Mouse (Mus musculus) lung, postnatal 0 days (tissue): ENCODE results near the gene Mrps11. TPM values are rescaled to one million over a fixed set of nuclear protein-coding genes. Genes with fewer than 3 reads are reported as not detected.

Experiments
- ATAC-seq: fragments of 200-750 bp; cut with Nextera tagmentation; 2 replicates; pipeline ENCODE4 v1.8.0; 2017; ENCODE audit warnings: moderate library complexity
- DNase-seq: peaks from one replicate; pipeline ENCODE4 v3.0.0-alpha.2; 2016; ENCODE audit warnings: low spot score
- H3K27ac ChIP-seq: fragments of 300-500 bp; sonication (generic); 2 replicates; pipeline ENCODE4 v1.5.1; 2014; ENCODE audit warnings: antibody characterized with exemption, mild to moderate bottlenecking, low read length, mixed read lengths
- H3K27me3 ChIP-seq: fragments of 300-500 bp; sonication (generic); replicated peaks from 2 replicates; pipeline ENCODE4 v1.6.1; 2014; ENCODE audit warnings: low read length, mixed read lengths; ENCODE audit not compliant: insufficient read depth
- H3K36me3 ChIP-seq: fragments of 300-500 bp; sonication (generic); 2 replicates; pipeline ENCODE4 v1.6.1; 2014; ENCODE audit warnings: low read length, mixed read lengths; ENCODE audit not compliant: insufficient read depth
- H3K4me1 ChIP-seq: fragments of 300-500 bp; sonication (generic); 2 replicates; pipeline ENCODE4 v1.6.1; 2014; ENCODE audit warnings: antibody characterized with exemption, low read depth, low read length, mixed read lengths; ENCODE audit not compliant: insufficient read depth
- H3K4me2 ChIP-seq: fragments of 300-500 bp; sonication (generic); replicated peaks from 2 replicates; pipeline ENCODE4 v1.6.1; 2014; ENCODE audit warnings: low read depth, mild to moderate bottlenecking, low read length, moderate library complexity, mixed read lengths
- H3K4me3 ChIP-seq: fragments of 300-500 bp; sonication (generic); 2 replicates; pipeline ENCODE4 v1.5.1; 2014; ENCODE audit warnings: low read depth, low read length
- H3K9ac ChIP-seq: fragments of 300-500 bp; sonication (generic); replicated peaks from 2 replicates; pipeline ENCODE4 v1.6.1; 2014; ENCODE audit warnings: low read depth, mild to moderate bottlenecking
- H3K9me3 ChIP-seq: fragments of 300-500 bp; sonication (generic); 2 replicates; pipeline ENCODE4 v1.6.1; 2016; ENCODE audit warnings: low read length, mixed read lengths
- CTCF ChIP-seq: IDR thresholded peaks from 2 replicates; pipeline ENCODE4 v1.5.1; 2016; ENCODE audit warnings: antibody characterized with exemption, mild to moderate bottlenecking
- EP300 ChIP-seq: IDR thresholded peaks from 2 replicates; pipeline ENCODE4 v1.6.1; 2016; ENCODE audit warnings: antibody characterized with exemption, mild to moderate bottlenecking, control low read depth
- WGBS: fragments of 180-500 bp; shearing (Covaris S2); extraction: QIAGEN DNeasy Blood & Tissue Kit; methylation state at CpG from one replicate; pipeline ENCODE4 v1.1.7; 2014; 5-methylcytosine and 5-hydroxymethylcytosine counted together
- polyA plus RNA-seq: library from polyadenylated mRNA; unstranded; fragments of >200 nt; fragmentation: Nextera tagmentation; extraction: Ambion mirVana; gene quantifications from 2 replicates; pipeline ENCODE4 v1.2.1, GENCODE M21; 2015

Mrps11 gene
- polyA plus RNA-seq, 1 experiment from 2014 or later: 46.4 TPM

DNA sequence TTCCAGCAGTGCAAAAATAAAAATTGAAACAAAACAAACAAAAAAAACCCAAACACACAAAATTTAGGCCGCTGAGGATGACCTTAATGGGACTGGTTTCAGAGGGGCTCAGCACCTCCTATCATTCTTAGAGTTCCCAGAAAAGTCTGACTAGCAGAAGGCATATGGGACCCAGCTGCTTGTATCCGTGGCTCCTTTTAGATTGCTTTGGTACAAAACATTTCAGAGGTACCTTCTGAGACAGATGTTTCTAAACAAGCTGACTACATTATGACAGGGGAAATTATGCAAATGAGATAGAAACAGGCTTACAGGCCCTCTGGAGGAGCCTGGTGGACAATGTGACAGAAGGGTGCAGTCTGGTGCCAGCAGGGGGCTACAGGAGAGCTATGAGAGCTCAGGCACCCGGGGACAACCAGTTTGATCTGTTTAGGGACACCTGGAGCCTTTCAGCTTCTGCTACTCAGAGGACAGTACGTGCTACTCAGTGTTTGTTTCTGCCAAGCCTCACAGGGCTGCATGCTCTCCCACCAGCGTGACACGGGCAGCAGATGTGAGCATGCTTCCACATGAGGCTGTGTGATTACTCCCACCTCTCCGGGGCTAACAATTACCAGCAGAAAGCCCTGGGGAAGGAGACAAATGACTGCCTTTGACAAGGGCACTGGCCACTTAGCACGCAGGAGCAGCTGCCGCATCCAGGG is 43.9 kb downstream of the Mrps11 start:
- Histone ChIP-seq H3K9ac (no peak overlapping the region), H3K36me3 (no peaks in the 10 kb centered on the region; the same call in none of the 2 replicates), H3K4me2 (no peak overlapping the region), H3K9me3 (no peaks in the 10 kb centered on the region), H3K4me3 (no peak overlapping the region), H3K4me1 (no peaks in the 10 kb centered on the region), H3K27ac (0 out of 2 replicates have a peak overlapping the region, but pooled peaks have one; percentile 9), H3K27me3 (no peaks in the 10 kb centered on the region)
- peak; percentile 85 for ATAC-seq
- WGBS: 59% methylated on average over 9 of the region's 9 CpGs
- peak; percentile 65 for DNase-seq
- TF ChIP-seq CTCF (peak; percentile 38), EP300 (no peak)

DNA sequence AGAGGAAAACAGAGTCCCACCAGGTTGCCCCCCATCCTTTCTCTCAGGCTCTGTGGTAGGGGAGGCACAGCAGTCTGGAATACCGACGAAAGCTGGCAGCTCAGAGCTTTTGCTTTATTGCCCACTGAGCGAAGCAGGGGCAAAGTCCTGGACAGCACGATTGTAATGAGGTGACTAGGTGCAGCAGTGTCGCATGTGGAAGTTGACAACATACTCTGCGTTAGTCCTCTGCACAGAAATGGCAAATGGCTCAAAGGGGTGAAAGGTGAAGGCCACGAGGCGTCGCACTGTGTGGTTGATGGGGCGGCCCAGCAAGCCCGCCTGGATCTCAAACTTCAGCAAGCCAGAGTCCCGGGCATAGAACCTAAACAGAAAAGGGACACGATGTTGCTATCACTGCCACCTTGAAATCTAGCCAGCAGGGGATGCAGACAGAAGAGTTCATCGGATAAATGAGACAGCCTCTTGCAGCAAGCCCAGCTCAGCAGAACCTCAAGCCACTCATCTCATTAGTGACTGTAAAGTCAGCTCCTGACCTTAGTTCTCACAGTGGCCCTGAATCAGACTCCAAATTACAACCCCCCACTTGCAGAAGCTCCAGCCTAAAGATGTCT is 44.9 kb downstream of the Mrps11 start:
- DNase-seq (peak; percentile 25), ATAC-seq (peak; percentile 26)
- H3K4me1 ChIP-seq: no peaks in the 10 kb centered on the region
- TF ChIP-seq EP300 (no peak), CTCF (no peak)
- H3K36me3 ChIP-seq: no peaks in the 10 kb centered on the region; the same call in none of the 2 replicates
- H3K9ac ChIP-seq: no peak overlapping the region
- 57% methylated on average over 14 of the region's 14 CpGs for WGBS
- no peaks in the 10 kb centered on the region for H3K9me3 ChIP-seq
- no peak overlapping the region for H3K4me3 ChIP-seq
- no peaks in the 10 kb centered on the region for H3K27me3 ChIP-seq
- H3K27ac ChIP-seq: 0 out of 2 replicates have a peak overlapping the region, but pooled peaks have one; percentile 9
- H3K4me2 ChIP-seq: no peak overlapping the region

GRCm38 (mm10) chr7:78835656-78836055 is 52.7 kb downstream of the Mrps11 start:
- ATAC-seq: no peak
- Histone ChIP-seq H3K9me3 (no peaks in the 10 kb centered on the region), H3K36me3 (peaks cover 7% of the 10 kb centered on the region; the same call in 1 of the 2 replicates), H3K4me2 (no peak overlapping the region), H3K9ac (no peak overlapping the region), H3K4me1 (no peaks in the 10 kb centered on the region), H3K27ac (no peak overlapping the region), H3K27me3 (no peaks in the 10 kb centered on the region), H3K4me3 (no peak overlapping the region)
- no peak for TF ChIP-seq CTCF
- TF ChIP-seq EP300: no peak
- 82% methylated on average over 4 of the region's 4 CpGs for WGBS
- no peak for DNase-seq

DNA sequence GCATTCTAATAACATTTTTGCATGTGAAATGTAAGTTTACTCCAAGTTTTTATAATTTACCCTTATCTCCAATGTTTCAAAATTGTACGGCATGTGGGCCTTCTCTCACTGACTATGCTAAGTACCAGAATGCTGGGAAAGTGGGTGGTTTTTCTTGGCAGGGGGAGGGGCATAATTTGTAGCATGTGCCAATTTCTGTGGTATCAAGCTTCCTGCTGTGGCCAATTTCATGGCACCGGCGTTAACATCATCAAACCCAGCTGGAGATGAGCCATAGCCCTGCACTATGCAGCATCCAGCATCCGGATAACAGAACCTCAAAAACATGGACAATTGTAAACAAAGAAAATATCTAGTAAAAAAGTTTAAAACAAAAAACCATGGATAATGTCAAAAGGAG is 54.3 kb downstream of the Mrps11 start:
- no peaks in the 10 kb centered on the region for H3K4me1 ChIP-seq
- H3K36me3 ChIP-seq: peaks cover 7% of the 10 kb centered on the region; the same call in 1 of the 2 replicates
- ATAC-seq: no peak
- TF ChIP-seq EP300: no peak
- no peak for TF ChIP-seq CTCF
- WGBS: 84% methylated on average over 4 of the region's 4 CpGs
- no peak overlapping the region for H3K27ac ChIP-seq
- H3K4me3 ChIP-seq: no peak overlapping the region
- H3K4me2 ChIP-seq: no peak overlapping the region
- no peaks in the 10 kb centered on the region for H3K27me3 ChIP-seq
- H3K9me3 ChIP-seq: no peaks in the 10 kb centered on the region
- DNase-seq: no peak
- no peak overlapping the region for H3K9ac ChIP-seq

GRCm38 (mm10) chr7:78841601-78842000 is 58.7 kb downstream of the Mrps11 start:
- H3K27me3 ChIP-seq: no peaks in the 10 kb centered on the region
- H3K27ac ChIP-seq: no peak overlapping the region
- no peak overlapping the region for H3K4me3 ChIP-seq
- no peak for DNase-seq
- no peaks in the 10 kb centered on the region for H3K9me3 ChIP-seq
- H3K4me2 ChIP-seq: no peak overlapping the region
- H3K4me1 ChIP-seq: no peaks in the 10 kb centered on the region
- peaks cover 20% of the 10 kb centered on the region for H3K36me3 ChIP-seq
- TF ChIP-seq CTCF: no peak
- no peak for TF ChIP-seq EP300
- 73% methylated on average over 5 of the region's 5 CpGs for WGBS
- no peak for ATAC-seq
- H3K9ac ChIP-seq: no peak overlapping the region

Other genes starting within 250 kb of the Mrps11 start
- gene Ntrk3, start 45.1 kb upstream of the Mrps11 start, polyA plus RNA-seq: 0.83 and 1.3 TPM in 2 replicates
- gene Mrpl46, start 412 bp downstream of the Mrps11 start, polyA plus RNA-seq: 41.7 and 43.1 TPM in 2 replicates
- gene Det1, start 64.1 kb downstream of the Mrps11 start, polyA plus RNA-seq: 7.8 and 8.5 TPM in 2 replicates
- 19.9 and 20.0 TPM in 2 replicates for gene Aen, start 112.7 kb downstream of the Mrps11 start, polyA plus RNA-seq
- 31.0 and 38.5 TPM in 2 replicates for gene Isg20, start 130.3 kb downstream of the Mrps11 start, polyA plus RNA-seq